Mouse (Mus musculus): ENCODE data around the gene Vipr1. TPM values are rescaled to one million over a fixed set of nuclear protein-coding genes. Genes with fewer than 3 reads are reported as not detected.

Vipr1 gene
- polyA plus RNA-seq, 1 experiment: not detected

DNA sequence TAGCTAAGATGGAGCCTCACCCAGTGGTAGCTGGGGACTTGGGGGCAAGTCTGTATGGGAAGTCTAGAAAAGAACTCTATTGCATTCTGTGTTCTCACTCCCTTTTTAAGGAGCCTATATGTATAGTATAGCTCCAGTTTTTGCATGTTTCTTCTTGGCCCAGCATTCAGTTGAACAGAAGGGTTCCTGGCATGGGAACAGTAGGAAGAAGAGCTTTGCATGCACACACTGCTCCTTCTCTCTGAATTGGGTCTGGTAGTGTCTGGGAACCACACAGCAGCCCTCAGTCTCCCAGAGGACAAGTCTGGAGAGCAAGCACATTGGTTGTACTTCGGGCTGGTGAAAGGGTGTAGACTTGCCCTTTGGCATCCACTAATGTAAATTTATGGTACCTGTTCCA lies 11.9 kb upstream of the Vipr1 start:
- Histone ChIP-seq H3K27me3 (ENCODE audit: control insufficient read depth) (peaks cover 1% of the 10 kb centered on the region; the same call in 1 of the 2 replicates), H3K4me3 (replicated peaks) (no peak overlapping the region), H3K36me3 (ENCODE audit: control insufficient read depth) (no peaks in the 10 kb centered on the region), H3K4me1 (ENCODE audit: control insufficient read depth) (no peaks in the 10 kb centered on the region), H3K9me3 (ENCODE audit: control insufficient read depth, low read length) (no peaks in the 10 kb centered on the region)
- TF ChIP-seq TAL1 (IDR thresholded peaks at IDR 0.05; ENCODE audit: low read length): no peak
- no peak for TF ChIP-seq GATA1 (IDR thresholded peaks at IDR 0.05; ENCODE audit: low read length)

DNA sequence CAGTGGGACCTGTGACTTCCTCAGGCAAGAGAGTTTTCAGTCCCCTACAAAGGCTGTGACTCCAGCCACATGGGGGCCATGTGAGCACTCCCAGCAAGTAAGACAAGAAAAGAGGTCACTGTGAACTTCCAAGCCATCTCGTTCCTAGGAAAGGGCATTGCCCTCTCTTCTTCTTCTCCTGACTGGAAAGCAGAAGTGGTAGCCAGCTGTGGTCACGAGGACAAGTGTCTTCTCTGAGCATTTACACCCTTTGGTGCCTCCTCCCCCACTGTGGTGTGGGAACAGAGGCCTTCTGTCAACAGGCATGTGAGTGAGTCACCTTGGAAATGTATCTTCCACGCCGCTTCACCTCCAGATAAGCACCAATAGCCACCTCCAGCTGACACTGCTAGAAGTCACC lies 10.6 kb upstream of the Vipr1 start:
- no peaks in the 10 kb centered on the region for H3K36me3 ChIP-seq (ENCODE audit: control insufficient read depth)
- H3K9me3 ChIP-seq (ENCODE audit: control insufficient read depth, low read length): no peaks in the 10 kb centered on the region
- H3K4me1 ChIP-seq (ENCODE audit: control insufficient read depth): no peaks in the 10 kb centered on the region
- H3K4me3 ChIP-seq (replicated peaks): no peak overlapping the region
- no peak for TF ChIP-seq GATA1 (IDR thresholded peaks at IDR 0.05; ENCODE audit: low read length)
- TF ChIP-seq TAL1 (IDR thresholded peaks at IDR 0.05; ENCODE audit: low read length): no peak
- H3K27me3 ChIP-seq (ENCODE audit: control insufficient read depth): peaks cover 7% of the 10 kb centered on the region; the same call in 1 of the 2 replicates

DNA sequence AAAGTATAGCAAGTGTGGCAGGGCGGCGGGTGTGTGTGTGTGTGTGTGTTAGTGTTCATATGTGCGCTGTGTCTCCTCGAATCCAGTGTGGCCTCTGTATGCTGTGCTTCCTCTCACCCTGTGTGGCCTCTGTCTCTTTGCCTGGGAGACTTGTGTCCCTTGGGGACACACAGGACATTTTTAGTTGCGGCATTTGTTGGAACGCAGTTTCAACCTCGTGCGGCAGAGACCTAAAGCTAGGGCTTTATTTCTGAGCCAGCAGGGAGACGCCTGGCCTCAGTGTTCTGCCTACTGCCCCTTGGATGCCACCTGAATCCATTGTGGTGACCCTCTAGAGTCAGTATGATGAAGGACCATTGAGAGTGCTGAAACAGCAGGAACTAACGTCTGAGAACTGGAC lies 9.6 kb upstream of the Vipr1 start:
- H3K4me1 ChIP-seq (ENCODE audit: control insufficient read depth): no peaks in the 10 kb centered on the region
- no peak for TF ChIP-seq TAL1 (IDR thresholded peaks at IDR 0.05; ENCODE audit: low read length)
- no peak for TF ChIP-seq GATA1 (IDR thresholded peaks at IDR 0.05; ENCODE audit: low read length)
- H3K4me3 ChIP-seq (replicated peaks): no peak overlapping the region
- H3K36me3 ChIP-seq (ENCODE audit: control insufficient read depth): no peaks in the 10 kb centered on the region
- peaks cover 7% of the 10 kb centered on the region; the same call in 1 of the 2 replicates for H3K27me3 ChIP-seq (ENCODE audit: control insufficient read depth)
- H3K9me3 ChIP-seq (ENCODE audit: control insufficient read depth, low read length): no peaks in the 10 kb centered on the region

DNA sequence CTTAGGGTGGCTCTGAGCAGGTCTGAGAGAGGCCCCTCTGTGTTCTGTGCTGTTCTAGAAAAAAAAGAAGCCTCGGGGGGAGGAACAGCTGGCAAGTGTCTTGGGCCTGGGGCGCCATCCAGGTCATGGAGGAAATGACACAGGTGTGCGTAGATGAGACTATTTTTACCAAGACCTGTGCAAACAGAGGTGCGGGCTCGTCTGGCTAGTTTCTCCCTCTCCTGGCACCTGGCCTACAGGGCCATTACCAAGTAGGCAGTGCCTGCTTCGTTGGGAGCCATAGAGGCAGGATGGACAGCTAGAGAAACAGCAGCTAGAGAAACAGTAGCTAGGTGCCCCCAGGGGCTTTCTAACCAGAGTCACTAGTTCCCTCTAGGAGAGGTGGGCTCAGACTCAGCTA lies 9.2 kb upstream of the Vipr1 start:
- no peaks in the 10 kb centered on the region for H3K9me3 ChIP-seq (ENCODE audit: control insufficient read depth, low read length)
- peaks cover 7% of the 10 kb centered on the region; the same call in 1 of the 2 replicates for H3K27me3 ChIP-seq (ENCODE audit: control insufficient read depth)
- TF ChIP-seq TAL1 (IDR thresholded peaks at IDR 0.05; ENCODE audit: low read length): no peak
- TF ChIP-seq GATA1 (IDR thresholded peaks at IDR 0.05; ENCODE audit: low read length): no peak
- H3K36me3 ChIP-seq (ENCODE audit: control insufficient read depth): no peaks in the 10 kb centered on the region
- no peaks in the 10 kb centered on the region for H3K4me1 ChIP-seq (ENCODE audit: control insufficient read depth)
- no peak overlapping the region for H3K4me3 ChIP-seq (replicated peaks)

DNA sequence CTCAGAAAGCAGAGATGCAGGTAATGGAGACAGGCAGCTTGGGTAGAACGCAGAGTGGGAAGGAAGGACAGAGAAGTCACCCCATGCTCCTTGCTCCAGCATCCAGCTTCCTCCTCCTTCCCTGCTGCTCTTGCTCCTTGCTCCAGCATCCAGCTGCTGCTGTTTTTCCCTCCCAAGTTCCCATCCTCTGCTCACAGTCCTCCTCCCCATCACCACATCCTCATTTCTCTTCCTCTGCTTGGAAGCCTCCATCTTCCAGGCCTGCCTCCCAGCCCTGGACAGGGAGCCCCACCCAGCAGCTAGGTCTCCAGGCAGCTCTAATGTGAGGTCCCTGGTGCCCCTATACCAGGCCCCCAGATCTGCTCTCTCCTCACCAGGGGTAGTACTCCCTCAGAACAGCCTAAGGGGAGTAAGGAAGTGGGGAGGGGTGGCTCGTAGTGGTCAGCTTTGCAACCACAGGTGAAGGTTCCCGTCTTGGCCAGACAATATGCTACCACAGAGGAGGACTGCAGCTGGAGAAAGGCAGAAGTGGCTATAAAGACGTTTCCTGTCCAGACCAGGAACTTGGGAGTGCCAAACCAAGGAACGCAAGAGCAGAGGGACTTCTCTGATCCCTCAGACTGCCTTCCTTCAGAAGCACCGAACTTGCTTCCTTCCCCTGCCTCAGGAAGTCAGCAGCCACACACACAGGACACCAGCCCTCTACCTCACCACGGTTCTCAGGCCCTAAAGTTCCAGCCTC lies 6.5 kb upstream of the Vipr1 start:
- TF ChIP-seq TAL1 (IDR thresholded peaks at IDR 0.05; ENCODE audit: low read length): no peak
- no peak for TF ChIP-seq GATA1 (IDR thresholded peaks at IDR 0.05; ENCODE audit: low read length)
- no peaks in the 10 kb centered on the region for H3K4me1 ChIP-seq (ENCODE audit: control insufficient read depth)
- H3K27me3 ChIP-seq (ENCODE audit: control insufficient read depth): peaks cover 22% of the 10 kb centered on the region
- no peaks in the 10 kb centered on the region for H3K9me3 ChIP-seq (ENCODE audit: control insufficient read depth, low read length)
- H3K36me3 ChIP-seq (ENCODE audit: control insufficient read depth): no peaks in the 10 kb centered on the region
- no peak overlapping the region for H3K4me3 ChIP-seq (replicated peaks)

DNA sequence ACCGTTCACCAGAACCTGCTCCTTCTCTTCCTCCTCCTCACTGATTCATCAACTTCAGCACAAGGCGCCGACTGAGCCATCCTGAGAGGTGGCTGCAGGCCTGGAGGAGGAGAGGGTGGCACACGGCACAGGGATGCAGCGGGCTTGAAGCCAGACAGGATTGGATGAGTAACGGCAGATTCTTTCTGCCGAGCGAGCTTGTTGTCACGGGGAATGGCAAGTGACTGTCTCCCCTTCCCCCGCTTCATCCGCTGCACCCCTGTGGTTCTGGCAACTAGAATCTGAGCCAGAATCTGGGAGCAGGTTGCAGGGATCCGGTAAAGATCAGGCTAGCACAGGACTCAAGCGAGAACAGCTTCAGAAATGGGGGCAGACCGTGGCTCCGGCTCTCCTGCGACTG lies 2.7 kb upstream of the Vipr1 start:
- Histone ChIP-seq H3K9me3 (ENCODE audit: control insufficient read depth, low read length) (no peaks in the 10 kb centered on the region), H3K27me3 (ENCODE audit: control insufficient read depth) (peaks cover 54% of the 10 kb centered on the region), H3K4me1 (ENCODE audit: control insufficient read depth) (peaks cover 2% of the 10 kb centered on the region; the same call in 1 of the 2 replicates), H3K4me3 (replicated peaks) (no peak overlapping the region), H3K36me3 (ENCODE audit: control insufficient read depth) (no peaks in the 10 kb centered on the region)
- TF ChIP-seq GATA1 (IDR thresholded peaks at IDR 0.05; ENCODE audit: low read length): no peak
- TF ChIP-seq TAL1 (IDR thresholded peaks at IDR 0.05; ENCODE audit: low read length): no peak

DNA sequence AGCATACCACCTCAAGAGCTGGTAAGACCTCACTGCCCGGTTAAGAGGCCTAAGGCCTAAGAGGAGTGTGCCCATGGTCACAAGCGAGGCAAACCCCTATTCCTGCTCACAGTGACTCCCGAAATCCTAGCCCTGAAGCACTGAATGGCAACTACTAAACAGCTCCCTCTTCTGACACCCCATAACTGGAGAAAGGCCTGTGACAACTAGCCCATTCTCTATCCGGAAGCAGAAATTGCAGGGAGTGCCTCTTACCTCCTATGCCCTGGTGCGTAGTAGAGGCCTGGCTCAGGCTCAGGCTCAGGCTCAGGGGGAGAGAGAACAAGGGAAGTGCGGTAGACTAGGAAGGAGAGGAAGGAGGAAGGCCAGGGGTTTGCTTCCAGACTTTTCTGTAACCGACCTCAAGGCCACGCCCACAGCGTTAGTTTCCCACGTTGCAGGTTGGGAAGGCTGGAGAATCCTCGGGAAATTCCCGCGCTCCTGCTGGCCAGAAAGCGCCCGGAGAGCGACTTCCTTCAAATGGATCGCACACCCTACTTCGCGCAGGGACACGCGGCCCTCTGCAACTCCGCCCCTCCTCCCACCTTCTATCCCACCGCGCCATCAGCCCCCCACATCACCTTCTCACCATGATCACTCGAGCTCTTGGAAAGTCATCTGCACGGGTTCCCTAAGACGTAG lies 1.1 kb upstream of the Vipr1 start:
- TF ChIP-seq TAL1 (IDR thresholded peaks at IDR 0.05; ENCODE audit: low read length): no peak
- TF ChIP-seq GATA1 (IDR thresholded peaks at IDR 0.05; ENCODE audit: low read length): no peak
- Histone ChIP-seq H3K27me3 (ENCODE audit: control insufficient read depth) (peaks cover 50% of the 10 kb centered on the region), H3K36me3 (ENCODE audit: control insufficient read depth) (no peaks in the 10 kb centered on the region), H3K4me1 (ENCODE audit: control insufficient read depth) (peaks cover 2% of the 10 kb centered on the region; the same call in 1 of the 2 replicates), H3K4me3 (replicated peaks) (no peak overlapping the region), H3K9me3 (ENCODE audit: control insufficient read depth, low read length) (no peaks in the 10 kb centered on the region)

DNA sequence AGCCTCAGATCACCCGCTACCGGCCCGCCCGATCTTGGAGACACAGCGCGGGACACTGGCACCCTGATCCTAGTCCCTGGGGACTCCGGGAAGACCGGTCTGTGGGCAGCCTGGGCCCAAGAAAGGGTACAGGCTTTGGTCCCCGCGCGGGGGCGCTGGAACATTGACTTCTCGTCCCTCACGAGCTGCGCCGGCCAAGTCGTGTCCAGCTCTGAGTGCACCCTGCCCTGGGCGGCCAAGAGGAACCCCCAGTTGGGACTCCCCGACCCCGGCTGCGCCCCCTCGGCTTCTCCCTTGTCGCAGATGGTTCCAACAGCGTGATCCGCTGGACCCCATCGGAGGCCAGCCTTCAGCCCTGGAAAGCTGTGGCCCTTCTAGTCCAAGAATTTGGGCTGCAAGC lies 515 bp upstream of the Vipr1 start, which contains the start of gene Lyzl4:
Gene Lyzl4, minus strand, starts transcription at position 96 of the 400 bp plus-strand sequence.
- Histone ChIP-seq H3K9me3 (ENCODE audit: control insufficient read depth, low read length) (no peaks in the 10 kb centered on the region), H3K27me3 (ENCODE audit: control insufficient read depth) (peaks cover 50% of the 10 kb centered on the region), H3K4me3 (replicated peaks) (peak within 1 kb of the TSS; percentile 28), H3K4me1 (ENCODE audit: control insufficient read depth) (peaks cover 2% of the 10 kb centered on the region; the same call in 1 of the 2 replicates), H3K36me3 (ENCODE audit: control insufficient read depth) (no peaks in the 10 kb centered on the region)
- no peak for TF ChIP-seq TAL1 (IDR thresholded peaks at IDR 0.05; ENCODE audit: low read length)
- TF ChIP-seq GATA1 (IDR thresholded peaks at IDR 0.05; ENCODE audit: low read length): no peak

DNA sequence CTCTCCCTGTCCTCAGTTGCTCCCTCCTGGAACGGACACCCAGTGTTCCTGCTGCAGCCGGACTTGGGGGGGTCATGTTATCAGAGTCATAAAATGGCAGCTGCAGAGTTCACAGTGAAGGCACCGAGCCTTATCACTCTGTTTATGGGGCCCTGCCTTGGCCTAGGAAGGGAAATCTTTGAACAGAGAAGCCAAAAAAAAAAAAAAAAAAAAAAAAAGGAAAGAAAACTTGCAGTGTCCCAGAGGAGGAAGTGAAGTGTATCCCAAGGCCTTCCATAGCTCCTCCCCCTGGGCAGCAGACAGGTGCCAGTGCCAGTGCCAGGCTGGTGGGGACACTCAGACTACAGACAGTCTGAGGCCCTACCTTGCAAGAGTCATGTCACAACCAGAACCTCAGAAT lies 2.3 kb downstream of the Vipr1 start:
- Histone ChIP-seq H3K4me1 (ENCODE audit: control insufficient read depth) (peaks cover 2% of the 10 kb centered on the region; the same call in 1 of the 2 replicates), H3K4me3 (replicated peaks) (no peak overlapping the region), H3K9me3 (ENCODE audit: control insufficient read depth, low read length) (no peaks in the 10 kb centered on the region), H3K27me3 (ENCODE audit: control insufficient read depth) (peaks cover 45% of the 10 kb centered on the region), H3K36me3 (ENCODE audit: control insufficient read depth) (no peaks in the 10 kb centered on the region)
- TF ChIP-seq TAL1 (IDR thresholded peaks at IDR 0.05; ENCODE audit: low read length) (no peak), GATA1 (IDR thresholded peaks at IDR 0.05; ENCODE audit: low read length) (no peak)

Measured in erythroblast, embryonic 14.5 days (primary cell).